ENCODE assay signal across 18 mouse cellular contexts in the genomic region with DNA sequence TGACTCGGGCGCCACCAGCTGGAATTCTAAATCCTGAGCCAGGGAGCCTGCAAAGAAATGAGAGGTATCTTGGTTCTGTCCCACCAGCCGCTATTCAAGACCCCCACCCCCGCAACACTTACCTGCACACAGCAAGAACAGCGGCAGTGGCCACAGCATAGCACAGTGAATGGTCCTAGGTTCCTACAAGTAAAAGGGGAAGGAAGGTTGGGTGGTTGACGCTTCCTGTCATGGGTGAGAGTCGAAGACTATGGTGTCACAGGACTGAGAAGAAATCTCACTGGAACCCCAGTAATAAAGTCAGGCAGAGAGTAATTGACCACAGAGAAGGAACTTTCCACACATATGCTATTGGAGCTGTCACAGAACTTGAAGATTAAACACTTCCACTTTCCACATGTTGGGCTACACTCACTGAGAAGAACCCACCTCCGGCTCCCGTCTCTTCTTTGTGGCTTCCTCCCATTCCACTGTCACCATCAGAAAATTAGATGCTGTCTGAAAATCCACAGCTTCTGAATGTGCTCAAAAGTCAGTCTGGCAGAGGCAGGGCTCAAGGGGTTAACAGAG. TPM values are rescaled to one million over a fixed set of nuclear protein-coding genes. Genes with fewer than 3 reads are reported as not detected.
DNase-seq lines count a peak whose midpoint lies in the region; ATAC-seq and TF ChIP-seq lines count a peak whose summit lies in the region.
"Had no signal": no experiment of that assay in that cellular context is flagged by ENCODE, and none has a peak within 500 bp of the region (broad histone marks: within the 10 kb centered on the region; RNA-seq: fewer than 3 reads in every experiment).

No protein-coding gene starts in this region.

- TF ChIP-seq CTCF in bone marrow, adult 2 months (IDR thresholded peaks at IDR 0.05; ENCODE audit: control insufficient read depth, insufficient read depth, low read length): no peak

- peak; percentile 39 for DNase-seq in layer of hippocampus, adult 11-12 months (ENCODE audit: low spot score)
- no peak for DNase-seq in layer of hippocampus, adult 18-20 months (ENCODE audit: low spot score in 2 of 2)
- no peak for DNase-seq in retina, postnatal 1 day
- DNase-seq in right cerebral cortex, postnatal 4 days: no peak
- DNase-seq in left cerebral cortex, adult 18-20 months (ENCODE audit: low spot score in 2 of 2): no peak
- DNase-seq: cerebellum, adult 9-11 months; thymus, postnatal 14 days had no signal

- TF ChIP-seq POLR2A in bone marrow, adult 2 months (IDR thresholded peaks at IDR 0.05; ENCODE audit: borderline replicate concordance, control insufficient read depth, low read depth, low read length): no peak

- 11% methylated on average over 9 of the region's 9 CpGs for WGBS in bone marrow, adult 2 months

- no peaks in the 10 kb centered on the region; the same call in 1 of the 2 replicates for H3K4me1 ChIP-seq in bone marrow, adult 2 months (ENCODE audit: control insufficient read depth, insufficient read depth, low read length)
- H3K4me1 ChIP-seq in megakaryocyte, embryonic 14.5 days: peaks cover 5% of the 10 kb centered on the region; the same call in 1 of the 2 replicates

- peaks cover 13% of the 10 kb centered on the region for H3K9me3 ChIP-seq in megakaryocyte, embryonic 14.5 days

- peak overlapping the region; percentile 79 for H3K4me3 ChIP-seq in bone marrow, adult 2 months (replicated peaks; ENCODE audit: control insufficient read depth, low read depth, low read length)
- H3K4me3 ChIP-seq in megakaryocyte, embryonic 14.5 days (replicated peaks): peak overlapping the region; percentile 53

- peak; percentile 78 for ATAC-seq in granulocyte monocyte progenitor cell, adult 5-6 weeks (replicated peaks; ENCODE audit: poor library complexity, severe bottlenecking)
- ATAC-seq: CD4-positive, CD25-positive, alpha-beta regulatory T cell, adult 4 months had no signal

- H3K27ac ChIP-seq in bone marrow, adult 2 months (ENCODE audit: control insufficient read depth, insufficient read depth, low read depth, low read length, poor library complexity): peak overlapping the region; percentile 88
- H3K27ac ChIP-seq: kidney, postnatal 0 days had no signal

- peaks cover 2% of the 10 kb centered on the region for H3K27me3 ChIP-seq in megakaryocyte, embryonic 14.5 days (replicated peaks)

- H3K36me3 ChIP-seq in megakaryocyte, embryonic 14.5 days (replicated peaks; ENCODE audit: low read length): no peaks in the 10 kb centered on the region

RNA-seq across cellular contexts. Expression of a gene that starts 11.2 kb away (rescaled TPM):
- 1 to 10 TPM; 2.9 to 4.6 TPM for total RNA-seq in layer of hippocampus, adult 18-20 months (2021)
- 14.2 and 48.4 TPM in 2 replicates for polyA plus RNA-seq in bone marrow, adult 2 months (2011; ENCODE audit: insufficient read depth, insufficient read length, low replicate concordance, missing spikeins)
- total RNA-seq in granulocyte monocyte progenitor cell, adult 5-6 weeks (2014; fragmentation: Nextera tagmentation): 4.0 and 5.7 TPM in 2 replicates
- 2.9 and 4.1 TPM in 2 replicates for total RNA-seq in granulocyte monocyte progenitor cell, adult 5-6 weeks (2017)
- polyA plus RNA-seq in megakaryocyte, embryonic 14.5 days (2012; ENCODE audit: insufficient read depth, low replicate concordance): 0.35 TPM in 1 of 2 replicates, not detected in the other
- total RNA-seq in left cerebral cortex, adult 18-20 months (2021): 1 to 10 TPM; 3.9 to 4.8 TPM
- polyA plus RNA-seq: CD4-positive, CD25-positive, alpha-beta regulatory T cell, adult 4 months had no signal

RNA-seq across cellular contexts. Expression of a gene that starts 27.3 kb away (rescaled TPM):
- not detected for total RNA-seq in layer of hippocampus, adult 18-20 months (2021)
- polyA plus RNA-seq in bone marrow, adult 2 months (2011; ENCODE audit: insufficient read depth, insufficient read length, low replicate concordance, missing spikeins): 0.85 TPM in 1 of 2 replicates, not detected in the other
- total RNA-seq in granulocyte monocyte progenitor cell, adult 5-6 weeks (2014; fragmentation: Nextera tagmentation): not detected in 2 replicates
- not detected in 2 replicates for total RNA-seq in granulocyte monocyte progenitor cell, adult 5-6 weeks (2017)
- not detected in 2 replicates for polyA plus RNA-seq in megakaryocyte, embryonic 14.5 days (2012; ENCODE audit: insufficient read depth, low replicate concordance)
- total RNA-seq in left cerebral cortex, adult 18-20 months (2021): not detected
- total RNA-seq: gastrocnemius, postnatal 4 days; heart, postnatal 10 days; layer of hippocampus, postnatal 14 days; megakaryocyte-erythroid progenitor cell, adult 5-6 weeks had no signal
- polyA plus RNA-seq: CD4-positive, CD25-positive, alpha-beta regulatory T cell, adult 4 months; kidney, postnatal 0 days; limb, embryonic 11.5 days; stomach, embryonic 14.5 days had no signal

RNA-seq across cellular contexts. Expression of a gene that starts 29.0 kb away (rescaled TPM):
- total RNA-seq in layer of hippocampus, adult 18-20 months (2021): 1 to 10 TPM; 5.5 to 6.9 TPM
- 1.3 and 2.9 TPM in 2 replicates for polyA plus RNA-seq in bone marrow, adult 2 months (2011; ENCODE audit: insufficient read depth, insufficient read length, low replicate concordance, missing spikeins)
- total RNA-seq in granulocyte monocyte progenitor cell, adult 5-6 weeks (2014; fragmentation: Nextera tagmentation): 1.7 and 1.9 TPM in 2 replicates
- total RNA-seq in granulocyte monocyte progenitor cell, adult 5-6 weeks (2017): 0.98 and 1.5 TPM in 2 replicates
- polyA plus RNA-seq in megakaryocyte, embryonic 14.5 days (2012; ENCODE audit: insufficient read depth, low replicate concordance): not detected in 2 replicates
- total RNA-seq in left cerebral cortex, adult 18-20 months (2021): 1 to 10 TPM; 5.2 to 6.0 TPM

RNA-seq across cellular contexts. Expression of a gene that starts 43.1 kb away (rescaled TPM):
- total RNA-seq in layer of hippocampus, adult 18-20 months (2021): 10 to 100 TPM; 21.4 to 23.2 TPM
- polyA plus RNA-seq in bone marrow, adult 2 months (2011; ENCODE audit: insufficient read depth, insufficient read length, low replicate concordance, missing spikeins): not detected in 2 replicates
- total RNA-seq in granulocyte monocyte progenitor cell, adult 5-6 weeks (2014; fragmentation: Nextera tagmentation): not detected in 2 replicates
- total RNA-seq in granulocyte monocyte progenitor cell, adult 5-6 weeks (2017): not detected in 2 replicates
- not detected in 2 replicates for polyA plus RNA-seq in megakaryocyte, embryonic 14.5 days (2012; ENCODE audit: insufficient read depth, low replicate concordance)
- total RNA-seq in left cerebral cortex, adult 18-20 months (2021): 10 to 100 TPM; 20.6 to 24.9 TPM
- total RNA-seq: megakaryocyte-erythroid progenitor cell, adult 5-6 weeks had no signal

RNA-seq across cellular contexts. Expression of a gene that starts 46.4 kb away (rescaled TPM):
- 10 to 100 TPM; 18.5 to 19.1 TPM for total RNA-seq in layer of hippocampus, adult 18-20 months (2021)
- 1.7 TPM in 2 replicates for polyA plus RNA-seq in bone marrow, adult 2 months (2011; ENCODE audit: insufficient read depth, insufficient read length, low replicate concordance, missing spikeins)
- 9.9 and 19.2 TPM in 2 replicates for total RNA-seq in granulocyte monocyte progenitor cell, adult 5-6 weeks (2014; fragmentation: Nextera tagmentation)
- total RNA-seq in granulocyte monocyte progenitor cell, adult 5-6 weeks (2017): 7.8 and 10.8 TPM in 2 replicates
- polyA plus RNA-seq in megakaryocyte, embryonic 14.5 days (2012; ENCODE audit: insufficient read depth, low replicate concordance): 0.62 TPM in 1 of 2 replicates, not detected in the other
- total RNA-seq in left cerebral cortex, adult 18-20 months (2021): 10 to 100 TPM; 16.3 to 20.9 TPM
